Mouse (Mus musculus) hindbrain, embryonic 12.5 days (tissue): ENCODE results near the gene 1700025G04Rik. TPM values are rescaled to one million over a fixed set of nuclear protein-coding genes. Genes with fewer than 3 reads are reported as not detected.

ENCODE experiments used
- ATAC-seq: fragments of 200-750 bp; cut with Nextera tagmentation; 2 replicates; pipeline ENCODE4 v1.8.0; 2017; ENCODE audit warnings: moderate TSS enrichment; ENCODE audit not compliant: low FRiP score
- H3K27ac ChIP-seq: fragments of 300-500 bp; sonication (generic); 2 replicates; pipeline ENCODE4 v1.5.1; 2016; ENCODE audit warnings: mild to moderate bottlenecking
- H3K27me3 ChIP-seq: fragments of 300-500 bp; sonication (generic); 2 replicates; pipeline ENCODE4 v1.6.1; 2016; ENCODE audit warnings: mild to moderate bottlenecking
- H3K36me3 ChIP-seq: fragments of 300-500 bp; sonication (generic); 2 replicates; pipeline ENCODE4 v1.6.1; 2016; ENCODE audit warnings: mild to moderate bottlenecking
- H3K4me1 ChIP-seq: fragments of 300-500 bp; sonication (generic); 2 replicates; pipeline ENCODE4 v1.6.1; 2016
- H3K4me2 ChIP-seq: fragments of 300-500 bp; sonication (generic); replicated peaks from 2 replicates; pipeline ENCODE4 v1.6.1; 2016; ENCODE audit warnings: mild to moderate bottlenecking
- H3K4me3 ChIP-seq: fragments of 300-500 bp; sonication (generic); 2 replicates; pipeline ENCODE4 v1.5.1; 2016; ENCODE audit warnings: mild to moderate bottlenecking
- H3K9ac ChIP-seq: fragments of 300-500 bp; sonication (generic); 2 replicates; pipeline ENCODE4 v1.6.1; 2016; ENCODE audit warnings: mild to moderate bottlenecking, moderate library complexity
- H3K9me3 ChIP-seq: fragments of 300-500 bp; sonication (generic); replicated peaks from 2 replicates; pipeline ENCODE4 v1.6.1; 2016; ENCODE audit warnings: mild to moderate bottlenecking
- WGBS: fragments of 180-500 bp; shearing (Covaris S2); methylation state at CpG from one replicate; pipeline ENCODE4 v1.1.7; 2016; 5-methylcytosine and 5-hydroxymethylcytosine counted together
- polyA plus RNA-seq: library from polyadenylated mRNA; unstranded; fragments of >200 nt; fragmentation: Nextera tagmentation; extraction: Ambion mirVana; gene quantifications from 2 replicates; pipeline ENCODE4 v1.2.1, GENCODE M21; 2016

1700025G04Rik gene
- polyA plus RNA-seq, 1 experiment from 2014 or later: 51.0 TPM

GRCm38 (mm10) chr1:152088791-152089401 lies 1.0 kb downstream of the 1700025G04Rik start:
- ATAC-seq: no peak
- WGBS: 3% methylated on average over 16 of the region's 16 CpGs
- Histone ChIP-seq H3K4me2 (peak overlapping the region; percentile 76), H3K4me1 (peaks cover 55% of the 10 kb centered on the region), H3K9ac (peak overlapping the region; percentile 98), H3K9me3 (no peaks in the 10 kb centered on the region), H3K4me3 (peak overlapping the region; percentile 77), H3K27me3 (no peaks in the 10 kb centered on the region), H3K36me3 (no peaks in the 10 kb centered on the region), H3K27ac (peak overlapping the region; percentile 99)

- H3K9ac ChIP-seq: peak overlapping the region; percentile 98
- no peak for ATAC-seq
- peak overlapping the region; percentile 77 for H3K4me3 ChIP-seq
- no peak overlapping the region for H3K27ac ChIP-seq
- H3K4me2 ChIP-seq: peak overlapping the region; percentile 76
- H3K9me3 ChIP-seq: no peaks in the 10 kb centered on the region
- no peaks in the 10 kb centered on the region for H3K36me3 ChIP-seq
- WGBS: 61% methylated on average over 5 of the region's 5 CpGs
- H3K4me1 ChIP-seq: peaks cover 64% of the 10 kb centered on the region
- H3K27me3 ChIP-seq: no peaks in the 10 kb centered on the region
These were observed 1.9 kb downstream of the 1700025G04Rik start for GRCm38 (mm10) chr1:152088030-152088429.

- Histone ChIP-seq H3K36me3 (no peaks in the 10 kb centered on the region), H3K27ac (0 out of 2 replicates have a peak overlapping the region, but pooled peaks have one; percentile 7), H3K9ac (0 out of 2 replicates have a peak overlapping the region, but pooled peaks have one; percentile 32), H3K27me3 (no peaks in the 10 kb centered on the region), H3K9me3 (no peaks in the 10 kb centered on the region), H3K4me1 (peaks cover 69% of the 10 kb centered on the region), H3K4me3 (peak overlapping the region; percentile 77), H3K4me2 (peak overlapping the region; percentile 76)
- WGBS: 35% methylated on average over 3 of the region's 3 CpGs
- ATAC-seq: no peak
These were observed 3.0 kb downstream of the 1700025G04Rik start for GRCm38 (mm10) chr1:152086951-152087350.

- Histone ChIP-seq H3K9ac (no peak overlapping the region), H3K4me1 (peaks cover 71% of the 10 kb centered on the region)
These were observed 4.4 kb downstream of the 1700025G04Rik start for GRCm38 (mm10) chr1:152085561-152085960.

GRCm38 (mm10) chr1:152084638-152085345 lies 5.1 kb downstream of the 1700025G04Rik start:
- 28% methylated on average over 15 of the region's 15 CpGs for WGBS
- Histone ChIP-seq H3K9ac (peak overlapping the region; percentile 4; the same call in 1 of the 2 replicates), H3K4me1 (peaks cover 71% of the 10 kb centered on the region), H3K9me3 (no peaks in the 10 kb centered on the region), H3K27me3 (no peaks in the 10 kb centered on the region), H3K36me3 (no peaks in the 10 kb centered on the region), H3K4me3 (no peak overlapping the region), H3K4me2 (peak overlapping the region; percentile 24), H3K27ac (peak overlapping the region; percentile 19; the same call in 1 of the 2 replicates)
- no peak for ATAC-seq

More at GRCm38 (mm10) chr1:152085561-152085960, 4.4 kb downstream of the 1700025G04Rik start:
- H3K27ac ChIP-seq: no peak overlapping the region
- 77% methylated on average over 5 of the region's 5 CpGs for WGBS
- peak overlapping the region; percentile 24 for H3K4me2 ChIP-seq
- H3K9me3 ChIP-seq: no peaks in the 10 kb centered on the region
- H3K36me3 ChIP-seq: no peaks in the 10 kb centered on the region
- no peaks in the 10 kb centered on the region for H3K27me3 ChIP-seq
- H3K4me3 ChIP-seq: no peak overlapping the region
- ATAC-seq: no peak

DNA sequence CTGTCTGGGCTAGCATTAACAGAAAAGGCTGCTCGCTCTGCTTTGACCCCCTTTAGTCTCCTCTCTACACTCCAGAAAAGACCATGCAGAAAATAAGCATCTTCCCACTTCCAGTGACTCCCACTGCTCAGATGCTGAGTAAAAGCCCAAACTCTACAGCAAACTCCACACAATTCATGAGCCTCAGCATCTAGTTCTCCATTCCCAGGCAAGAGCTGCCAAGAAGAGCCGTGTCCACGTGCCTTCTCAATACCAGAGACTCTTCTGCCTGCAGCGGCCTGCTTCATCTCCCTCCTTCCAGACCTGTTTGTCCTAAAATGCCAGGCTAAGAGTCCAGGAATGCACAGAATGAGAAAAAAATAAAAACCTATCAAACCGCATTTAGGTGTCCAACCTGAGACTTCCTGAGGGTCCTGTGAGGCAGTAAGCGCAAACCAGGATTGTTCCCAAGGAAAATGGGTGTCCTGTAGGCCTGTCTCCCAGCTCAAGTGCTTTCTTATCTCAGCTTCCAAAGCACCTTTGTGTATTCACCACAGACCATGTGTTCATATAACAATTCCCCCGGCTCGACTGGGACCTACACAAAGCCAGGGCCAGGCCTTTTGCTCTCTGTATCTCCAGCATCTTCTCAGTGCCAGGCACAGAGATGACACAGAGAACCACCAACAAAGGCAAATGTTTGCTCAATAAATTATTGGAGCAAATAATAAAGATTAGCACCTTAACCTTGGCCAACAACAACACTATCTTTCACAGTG lies 7.8 kb downstream of the 1700025G04Rik start:
- H3K9me3 ChIP-seq: no peaks in the 10 kb centered on the region
- H3K4me2 ChIP-seq: no peak overlapping the region
- ATAC-seq: no peak
- no peak overlapping the region for H3K9ac ChIP-seq
- peak overlapping the region; percentile 62; the same call in 1 of the 2 replicates for H3K27ac ChIP-seq
- WGBS: 76% methylated on average over 8 of the region's 8 CpGs
- no peaks in the 10 kb centered on the region for H3K27me3 ChIP-seq
- H3K4me1 ChIP-seq: peaks cover 60% of the 10 kb centered on the region
- H3K36me3 ChIP-seq: no peaks in the 10 kb centered on the region
- H3K4me3 ChIP-seq: no peak overlapping the region

DNA sequence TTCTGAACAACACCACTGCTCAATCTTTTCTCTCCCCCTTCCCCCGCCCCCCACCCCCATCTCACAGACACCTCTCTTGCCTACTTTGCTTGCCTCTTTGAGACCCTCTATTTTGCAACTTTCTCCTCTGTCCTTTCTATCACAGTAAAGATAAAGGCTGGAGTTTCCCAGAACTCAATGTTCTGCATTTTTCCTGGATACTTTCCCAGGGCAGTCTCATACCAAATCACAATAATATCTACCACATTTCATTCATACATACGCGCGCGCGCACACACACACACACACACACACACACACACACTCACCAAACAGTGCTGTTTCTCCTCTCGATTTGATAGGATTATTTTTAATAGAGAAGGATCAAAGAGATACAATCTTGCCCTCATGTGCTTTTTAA lies 8.8 kb downstream of the 1700025G04Rik start:
- peaks cover 55% of the 10 kb centered on the region for H3K4me1 ChIP-seq
- ATAC-seq: no peak
- no peak overlapping the region for H3K9ac ChIP-seq
- no peak overlapping the region for H3K27ac ChIP-seq
- no peak overlapping the region for H3K4me2 ChIP-seq
- no peak overlapping the region for H3K4me3 ChIP-seq
- H3K27me3 ChIP-seq: no peaks in the 10 kb centered on the region
- H3K36me3 ChIP-seq: no peaks in the 10 kb centered on the region
- no peaks in the 10 kb centered on the region for H3K9me3 ChIP-seq
- 96% methylated on average over 7 of the region's 7 CpGs for WGBS

DNA sequence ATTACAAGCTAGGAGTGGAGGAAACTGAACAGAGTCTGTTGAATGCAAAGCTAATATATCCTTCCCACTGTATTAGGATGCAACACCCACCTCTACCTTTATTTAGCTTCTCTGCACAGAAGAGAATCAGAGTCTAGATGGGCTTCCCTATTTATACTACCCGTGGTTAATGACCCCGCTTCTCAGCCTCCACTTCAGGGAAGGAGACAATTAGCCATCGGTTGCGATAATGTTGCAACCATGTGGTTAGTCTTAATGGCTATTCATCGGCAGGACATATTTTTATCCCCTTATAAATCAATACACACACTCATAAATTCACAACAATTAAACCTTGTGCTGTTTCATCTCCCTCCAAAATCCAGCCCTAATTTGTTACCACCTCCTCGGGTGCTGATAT lies 9.7 kb downstream of the 1700025G04Rik start:
- peaks cover 54% of the 10 kb centered on the region for H3K4me1 ChIP-seq
- no peak overlapping the region for H3K4me2 ChIP-seq
- H3K9me3 ChIP-seq: no peaks in the 10 kb centered on the region
- no peaks in the 10 kb centered on the region for H3K36me3 ChIP-seq
- 0 out of 2 replicates have a peak overlapping the region, but pooled peaks have one; percentile 17 for H3K27ac ChIP-seq
- H3K4me3 ChIP-seq: no peak overlapping the region
- 83% methylated on average over 6 of the region's 6 CpGs for whole genome bisulfite sequencing
- ATAC-seq: no peak
- H3K27me3 ChIP-seq: no peaks in the 10 kb centered on the region
- no peak overlapping the region for H3K9ac ChIP-seq

DNA sequence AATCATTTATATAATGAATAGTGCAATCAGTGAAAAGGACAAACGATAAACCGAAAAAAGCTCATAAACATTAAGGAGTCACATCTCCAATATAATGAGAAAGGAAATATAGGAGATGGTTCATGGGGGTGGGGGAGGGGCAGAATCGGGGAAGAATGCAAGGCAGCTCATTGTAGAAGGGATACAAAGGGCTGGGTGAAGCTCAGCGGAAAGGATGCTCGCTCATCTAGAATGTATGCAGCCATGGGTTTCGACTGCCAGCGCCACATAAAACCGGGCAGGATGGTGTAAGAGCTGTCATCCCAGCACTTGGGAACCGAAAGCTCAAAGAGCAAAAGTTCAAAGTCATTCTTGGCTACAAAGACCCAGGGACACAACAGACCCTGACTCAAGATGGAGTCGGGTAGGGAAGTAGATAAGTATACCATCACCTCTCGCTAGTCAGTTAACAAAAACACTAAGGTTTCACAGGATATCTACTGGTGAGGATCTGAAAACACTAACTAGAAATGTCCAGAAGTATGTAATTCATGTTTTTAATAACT lies 12.7 kb downstream of the 1700025G04Rik start:
- Histone ChIP-seq H3K9ac (no peak overlapping the region), H3K4me3 (no peak overlapping the region), H3K27me3 (no peaks in the 10 kb centered on the region), H3K4me1 (peaks cover 36% of the 10 kb centered on the region), H3K36me3 (no peaks in the 10 kb centered on the region), H3K27ac (peak overlapping the region; percentile 82), H3K4me2 (peak overlapping the region; percentile 32; the same call in 1 of the 2 replicates), H3K9me3 (no peaks in the 10 kb centered on the region)
- WGBS: 42% methylated on average over 11 of the region's 11 CpGs
- ATAC-seq: 0 out of 2 replicates have a peak, but pooled peaks have one; percentile 38

DNA sequence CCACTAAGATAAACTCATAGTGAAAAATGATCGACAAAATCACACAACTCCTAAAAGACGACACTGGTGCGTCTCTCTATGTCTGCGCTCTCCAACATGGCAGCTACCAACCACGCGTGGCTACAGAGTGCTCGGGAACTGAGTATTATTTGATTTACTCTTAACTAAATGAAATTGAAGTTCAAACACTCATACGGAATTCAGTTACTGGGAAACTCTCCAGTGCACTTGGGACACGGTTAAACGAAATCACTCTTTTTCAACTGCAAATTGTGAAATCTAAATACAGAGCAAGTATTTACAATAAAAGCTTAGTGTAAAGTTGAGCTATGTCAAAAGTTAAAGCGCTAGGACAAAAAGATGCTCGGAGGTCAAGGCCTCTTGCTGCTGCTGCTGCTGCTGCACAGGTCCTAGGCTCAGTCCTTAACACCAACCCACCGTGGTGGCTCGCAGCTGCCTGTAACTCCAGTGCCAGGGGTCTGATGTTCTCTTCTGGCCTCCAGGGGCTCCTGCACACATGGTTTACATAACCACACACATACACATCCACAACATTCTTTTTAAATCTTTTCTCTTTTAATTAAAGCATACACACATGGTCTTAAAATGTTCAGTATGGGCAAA lies 13.6 kb downstream of the 1700025G04Rik start:
- 74% methylated on average over 14 of the region's 14 CpGs for WGBS
- peak; percentile 30; the same call in 1 of the 2 replicates for ATAC-seq
- H3K27me3 ChIP-seq: no peaks in the 10 kb centered on the region
- no peaks in the 10 kb centered on the region for H3K36me3 ChIP-seq
- no peak overlapping the region for H3K4me3 ChIP-seq
- no peak overlapping the region for H3K9ac ChIP-seq
- no peak overlapping the region for H3K4me2 ChIP-seq
- peak overlapping the region; percentile 76 for H3K27ac ChIP-seq
- peaks cover 38% of the 10 kb centered on the region for H3K4me1 ChIP-seq
- H3K9me3 ChIP-seq: no peaks in the 10 kb centered on the region

- Histone ChIP-seq H3K4me2 (no peak overlapping the region), H3K9ac (no peak overlapping the region), H3K9me3 (no peaks in the 10 kb centered on the region), H3K36me3 (no peaks in the 10 kb centered on the region), H3K27me3 (no peaks in the 10 kb centered on the region), H3K4me3 (no peak overlapping the region), H3K27ac (peak overlapping the region; percentile 40; the same call in 1 of the 2 replicates), H3K4me1 (peaks cover 40% of the 10 kb centered on the region)
- ATAC-seq: peak; percentile 79
- WGBS: 59% methylated on average over 6 of the region's 6 CpGs
These were observed 14.2 kb downstream of the 1700025G04Rik start for GRCm38 (mm10) chr1:152075725-152076124.
